Mouse (Mus musculus) intestine, postnatal 0 days (tissue): ENCODE results near the gene Nptx1. TPM values are rescaled to one million over a fixed set of nuclear protein-coding genes. Genes with fewer than 3 reads are reported as not detected.

Source experiments
- ATAC-seq: fragments of 200-750 bp; cut with Nextera tagmentation; 2 replicates; pipeline ENCODE4 v1.8.0; 2017; ENCODE audit warnings: mild to moderate bottlenecking, moderate TSS enrichment, moderate library complexity
- H3K27ac ChIP-seq: fragments of 300-500 bp; sonication (generic); 2 replicates; pipeline ENCODE4 v1.5.1; 2014; ENCODE audit warnings: mild to moderate bottlenecking, low read depth, low read length, moderate library complexity
- H3K27me3 ChIP-seq: fragments of 300-500 bp; sonication (generic); replicated peaks from 2 replicates; pipeline ENCODE4 v1.6.1; 2014; ENCODE audit warnings: low read length, mixed read lengths; ENCODE audit not compliant: control insufficient read depth, insufficient read depth
- H3K36me3 ChIP-seq: fragments of 300-500 bp; sonication (generic); 2 replicates; pipeline ENCODE4 v1.6.1; 2014; ENCODE audit warnings: mild to moderate bottlenecking, moderate library complexity; ENCODE audit not compliant: control insufficient read depth, insufficient read depth
- H3K4me1 ChIP-seq: fragments of 300-500 bp; sonication (generic); replicated peaks from 2 replicates; pipeline ENCODE4 v1.6.1; 2014; ENCODE audit warnings: antibody characterized with exemption, low read length, mixed read lengths; ENCODE audit not compliant: control insufficient read depth, insufficient read depth
- H3K4me2 ChIP-seq: fragments of 300-500 bp; sonication (generic); replicated peaks from 2 replicates; pipeline ENCODE4 v1.6.1; 2014; ENCODE audit warnings: low read depth, mild to moderate bottlenecking, moderate library complexity
- H3K4me3 ChIP-seq: fragments of 300-500 bp; sonication (generic); 2 replicates; pipeline ENCODE4 v1.5.1; 2014; ENCODE audit warnings: low read depth, low read length
- H3K9ac ChIP-seq: fragments of 300-500 bp; sonication (generic); 2 replicates; pipeline ENCODE4 v1.6.1; 2014; ENCODE audit warnings: mild to moderate bottlenecking, low read depth, low read length
- H3K9me3 ChIP-seq: fragments of 300-500 bp; sonication (generic); 2 replicates; pipeline ENCODE4 v1.6.1; 2016; ENCODE audit warnings: mixed run types; ENCODE audit not compliant: control insufficient read depth
- CTCF ChIP-seq: sonication (generic); IDR thresholded peaks from 2 replicates; pipeline ENCODE4 v1.5.1; 2016; ENCODE audit warnings: low read depth, mild to moderate bottlenecking, control low read depth, antibody characterized with exemption, moderate library complexity
- WGBS: fragments of 180-500 bp; shearing (Covaris S2); extraction: QIAGEN DNeasy Blood & Tissue Kit; methylation state at CpG from one replicate; pipeline ENCODE4 v1.1.7; 2014; 5-methylcytosine and 5-hydroxymethylcytosine counted together
- polyA plus RNA-seq: library from polyadenylated mRNA; unstranded; fragments of >200 nt; fragmentation: Nextera tagmentation; extraction: Ambion mirVana; gene quantifications from 2 replicates; pipeline ENCODE4 v1.2.1, GENCODE M21; 2015

Gene Nptx1
- polyA plus RNA-seq, 1 experiment from 2014 or later: 0.26 TPM

GRCm38 (mm10) chr11:119543816-119544517 is 3.6 kb downstream of the Nptx1 start:
- Histone ChIP-seq H3K9ac (no peak overlapping the region), H3K4me3 (no peak overlapping the region), H3K4me1 (peaks cover 16% of the 10 kb centered on the region; the same call in 1 of the 2 replicates), H3K36me3 (no peaks in the 10 kb centered on the region), H3K27ac (no peak overlapping the region), H3K27me3 (peaks cover 64% of the 10 kb centered on the region), H3K9me3 (no peaks in the 10 kb centered on the region), H3K4me2 (no peak overlapping the region)
- no peak for ATAC-seq
- 50% methylated on average over 16 of the region's 16 CpGs for WGBS
- no peak for TF ChIP-seq CTCF

DNA sequence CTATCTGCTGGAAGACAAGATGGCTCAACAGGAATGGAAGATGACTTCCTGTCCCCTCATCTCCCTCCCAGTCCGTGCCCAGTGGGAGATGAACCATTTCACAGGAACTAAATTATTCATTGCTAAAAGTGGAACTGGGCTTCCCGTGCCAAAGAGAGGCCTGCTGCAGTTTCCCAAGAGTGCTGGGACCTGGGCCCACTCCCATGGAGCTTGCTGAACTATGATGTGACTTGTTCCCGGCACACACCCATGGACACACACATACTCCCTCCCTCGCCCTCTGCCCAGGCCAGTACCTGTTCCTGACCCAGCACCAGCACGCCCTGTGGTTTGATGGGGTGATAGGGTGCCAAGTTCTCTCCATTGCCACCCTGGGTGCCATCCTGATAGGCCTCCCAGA is 4.7 kb downstream of the Nptx1 start:
- ATAC-seq: no peak
- Histone ChIP-seq H3K27ac (no peak overlapping the region), H3K9ac (no peak overlapping the region), H3K36me3 (no peaks in the 10 kb centered on the region), H3K4me1 (peaks cover 7% of the 10 kb centered on the region; the same call in 1 of the 2 replicates), H3K27me3 (peaks cover 53% of the 10 kb centered on the region), H3K4me3 (no peak overlapping the region), H3K9me3 (no peaks in the 10 kb centered on the region), H3K4me2 (no peak overlapping the region)
- 77% methylated on average over 5 of the region's 5 CpGs for WGBS
- no peak for TF ChIP-seq CTCF

GRCm38 (mm10) chr11:119542371-119542770 is 5.2 kb downstream of the Nptx1 start:
- TF ChIP-seq CTCF: peak; percentile 35
- Histone ChIP-seq H3K4me1 (peaks cover 7% of the 10 kb centered on the region; the same call in 1 of the 2 replicates), H3K4me3 (no peak overlapping the region), H3K9me3 (no peaks in the 10 kb centered on the region), H3K4me2 (no peak overlapping the region), H3K36me3 (no peaks in the 10 kb centered on the region), H3K27ac (no peak overlapping the region), H3K9ac (no peak overlapping the region), H3K27me3 (peaks cover 48% of the 10 kb centered on the region)
- no peak for ATAC-seq
- WGBS: 37% methylated on average over 9 of the region's 9 CpGs

GRCm38 (mm10) chr11:119541082-119541481 is 6.5 kb downstream of the Nptx1 start:
- Histone ChIP-seq H3K36me3 (no peaks in the 10 kb centered on the region), H3K27ac (no peak overlapping the region), H3K27me3 (peaks cover 35% of the 10 kb centered on the region), H3K4me2 (no peak overlapping the region), H3K4me3 (no peak overlapping the region), H3K9ac (no peak overlapping the region), H3K9me3 (no peaks in the 10 kb centered on the region), H3K4me1 (no peaks in the 10 kb centered on the region)
- TF ChIP-seq CTCF: no peak
- WGBS: 82% methylated on average over 9 of the region's 9 CpGs
- no peak for ATAC-seq

- TF ChIP-seq CTCF: no peak
- Histone ChIP-seq H3K4me1 (no peaks in the 10 kb centered on the region), H3K9ac (no peak overlapping the region), H3K36me3 (no peaks in the 10 kb centered on the region), H3K9me3 (no peaks in the 10 kb centered on the region), H3K27ac (no peak overlapping the region), H3K4me2 (no peak overlapping the region), H3K27me3 (peaks cover 30% of the 10 kb centered on the region), H3K4me3 (no peak overlapping the region)
- no peak for ATAC-seq
- WGBS: 76% methylated on average over 9 of the region's 9 CpGs
Observed at GRCm38 (mm10) chr11:119540560-119540959, 7.0 kb downstream of the Nptx1 start.

DNA sequence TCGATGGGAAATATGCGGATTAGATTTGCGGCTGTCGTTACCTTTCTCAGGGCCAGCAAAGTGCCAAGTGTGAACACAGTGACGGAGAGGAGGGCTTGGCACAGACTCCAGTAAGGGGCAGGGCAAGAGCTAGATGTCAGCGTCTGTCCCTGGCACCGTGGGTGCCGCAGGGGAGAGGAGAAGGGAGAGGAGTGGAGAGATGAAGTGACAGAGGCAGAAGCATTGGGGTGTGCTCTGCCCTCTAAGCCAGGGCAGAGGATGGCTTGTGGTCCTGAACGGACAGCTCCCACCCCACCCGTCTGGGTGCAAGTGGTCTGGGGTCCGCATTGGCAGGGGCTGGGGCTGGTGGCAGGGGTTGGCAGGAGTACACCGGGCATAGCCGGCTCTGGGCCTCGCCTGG is 7.6 kb downstream of the Nptx1 start:
- Histone ChIP-seq H3K9me3 (no peaks in the 10 kb centered on the region), H3K4me3 (no peak overlapping the region), H3K36me3 (no peaks in the 10 kb centered on the region), H3K4me2 (no peak overlapping the region), H3K9ac (no peak overlapping the region), H3K27me3 (peaks cover 25% of the 10 kb centered on the region), H3K27ac (no peak overlapping the region), H3K4me1 (no peaks in the 10 kb centered on the region)
- TF ChIP-seq CTCF: no peak
- ATAC-seq: no peak
- WGBS: 33% methylated on average over 14 of the region's 14 CpGs
